Mouse (Mus musculus): ENCODE results near the gene Dnajb14.
"Not testable (repeated sequence)": the region's sequence is repeated elsewhere in the genome, so short reads cannot be mapped to it uniquely, and the experiment has no call there.

Dnajb14 gene

GRCm38 (mm10) chr3:137961736-137962385 is 94.4 kb downstream of the Dnajb14 start:
- Histone ChIP-seq H3K27me3 (ENCODE audit: control insufficient read depth, insufficient read depth, low read length, poor library complexity, severe bottlenecking) (no peaks in the 10 kb centered on the region), H3K36me3 (ENCODE audit: control insufficient read depth, insufficient read depth, low read length, poor library complexity, severe bottlenecking) (peaks cover 19% of the 10 kb centered on the region; the same call in 1 of the 2 replicates)
- DNase-seq (ENCODE audit: low read depth, low spot score) = no peak

DNA sequence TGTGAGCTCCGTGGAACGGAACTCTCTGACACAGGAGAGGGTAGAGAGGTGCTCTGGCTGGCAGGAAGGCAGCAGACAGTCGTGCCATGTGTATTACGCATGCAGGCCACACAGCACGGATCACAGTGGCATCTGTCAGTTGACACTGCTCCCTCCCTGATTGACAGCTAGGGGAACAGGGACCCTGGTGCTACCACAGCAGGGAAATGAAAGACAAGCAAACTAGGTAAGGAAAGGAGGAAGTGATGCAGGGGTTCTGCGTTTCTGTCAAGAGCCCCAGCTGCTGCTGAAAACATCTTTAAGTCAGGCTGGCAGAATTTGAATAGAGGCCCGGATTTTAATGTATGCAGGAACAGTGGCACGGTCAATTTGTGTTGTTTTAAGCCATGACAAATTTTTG is 96.0 kb downstream of the Dnajb14 start:
- peak; percentile 77 for DNase-seq (ENCODE audit: low read depth, low spot score)
- Histone ChIP-seq H3K27me3 (ENCODE audit: control insufficient read depth, insufficient read depth, low read length, poor library complexity, severe bottlenecking) (no peaks in the 10 kb centered on the region), H3K36me3 (ENCODE audit: control insufficient read depth, insufficient read depth, low read length, poor library complexity, severe bottlenecking) (peaks cover 19% of the 10 kb centered on the region; the same call in 1 of the 2 replicates)

DNA sequence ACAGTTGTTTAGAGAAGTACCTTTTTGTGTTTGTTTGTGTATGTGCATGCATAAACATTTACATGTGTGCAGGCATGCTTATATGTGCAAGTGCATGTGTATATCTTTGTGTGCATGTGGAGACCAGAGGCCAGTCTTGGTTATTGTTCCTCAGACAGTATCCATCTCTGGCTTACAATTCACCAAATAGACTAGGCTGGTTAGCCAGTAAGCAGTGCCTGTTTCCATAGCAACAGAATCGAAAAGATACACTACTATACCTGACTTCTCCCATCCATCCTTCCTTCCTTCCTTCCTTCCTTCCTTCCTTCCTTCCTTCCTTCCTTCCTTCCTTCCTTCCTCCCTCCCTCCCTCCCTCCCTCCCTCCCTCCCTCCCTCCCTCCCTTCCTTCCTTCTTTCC is 96.5 kb downstream of the Dnajb14 start:
- DNase-seq (ENCODE audit: low read depth, low spot score) = peak; percentile 39
- H3K36me3 ChIP-seq (ENCODE audit: control insufficient read depth, insufficient read depth, low read length, poor library complexity, severe bottlenecking) = peaks cover 19% of the 10 kb centered on the region; the same call in 1 of the 2 replicates
- H3K27me3 ChIP-seq (ENCODE audit: control insufficient read depth, insufficient read depth, low read length, poor library complexity, severe bottlenecking) = not testable (repeated sequence)

Data from splenic B cell, adult 2 months (primary cell).